Mouse (Mus musculus) heart, embryonic 15.5 days (tissue): ENCODE results near the gene Zdhhc14. TPM values are rescaled to one million over a fixed set of nuclear protein-coding genes. Genes with fewer than 3 reads are reported as not detected.

Experiments
- ATAC-seq: fragments of 200-750 bp; cut with Nextera tagmentation; replicated peaks from 2 replicates; pipeline ENCODE4 v1.8.0; 2017; ENCODE audit warnings: low read depth, moderate TSS enrichment; ENCODE audit not compliant: insufficient number of reproducible peaks, insufficient read depth, low FRiP score
- H3K27ac ChIP-seq: fragments of 300-500 bp; sonication (generic); 2 replicates; pipeline ENCODE4 v1.5.1; 2015; ENCODE audit warnings: mild to moderate bottlenecking, inconsistent platforms
- H3K27me3 ChIP-seq: fragments of 300-500 bp; sonication (generic); 2 replicates; pipeline ENCODE4 v1.6.1; 2015; ENCODE audit warnings: inconsistent platforms
- H3K36me3 ChIP-seq: fragments of 300-500 bp; sonication (generic); 2 replicates; pipeline ENCODE4 v1.6.1; 2015; ENCODE audit warnings: mild to moderate bottlenecking, inconsistent platforms
- H3K4me1 ChIP-seq: fragments of 300-500 bp; sonication (generic); replicated peaks from 2 replicates; pipeline ENCODE4 v1.6.1; 2015; ENCODE audit warnings: inconsistent platforms
- H3K4me2 ChIP-seq: fragments of 300-500 bp; sonication (generic); 2 replicates; pipeline ENCODE4 v1.6.1; 2015; ENCODE audit warnings: inconsistent platforms, mild to moderate bottlenecking, moderate library complexity
- H3K4me3 ChIP-seq: fragments of 300-500 bp; sonication (generic); 2 replicates; pipeline ENCODE4 v1.5.1; 2015; ENCODE audit warnings: mild to moderate bottlenecking, inconsistent platforms
- H3K9ac ChIP-seq: fragments of 300-500 bp; sonication (generic); 2 replicates; pipeline ENCODE4 v1.6.1; 2015; ENCODE audit warnings: mild to moderate bottlenecking, inconsistent platforms
- H3K9me3 ChIP-seq: fragments of 300-500 bp; sonication (generic); replicated peaks from 2 replicates; pipeline ENCODE4 v1.6.1; 2016; ENCODE audit warnings: inconsistent platforms
- WGBS: fragments of 180-500 bp; shearing (Covaris S2); methylation state at CpG from one replicate; pipeline ENCODE4 v1.1.7; 2015; ENCODE audit warnings: mixed read lengths; 5-methylcytosine and 5-hydroxymethylcytosine counted together
- polyA plus RNA-seq: library from polyadenylated mRNA; unstranded; fragments of >200 nt; fragmentation: Nextera tagmentation; extraction: Ambion mirVana; gene quantifications from 2 replicates; pipeline ENCODE4 v1.2.1, GENCODE M21; 2015

Gene Zdhhc14
- polyA plus RNA-seq, 1 experiment from 2014 or later: 1.3 TPM

DNA sequence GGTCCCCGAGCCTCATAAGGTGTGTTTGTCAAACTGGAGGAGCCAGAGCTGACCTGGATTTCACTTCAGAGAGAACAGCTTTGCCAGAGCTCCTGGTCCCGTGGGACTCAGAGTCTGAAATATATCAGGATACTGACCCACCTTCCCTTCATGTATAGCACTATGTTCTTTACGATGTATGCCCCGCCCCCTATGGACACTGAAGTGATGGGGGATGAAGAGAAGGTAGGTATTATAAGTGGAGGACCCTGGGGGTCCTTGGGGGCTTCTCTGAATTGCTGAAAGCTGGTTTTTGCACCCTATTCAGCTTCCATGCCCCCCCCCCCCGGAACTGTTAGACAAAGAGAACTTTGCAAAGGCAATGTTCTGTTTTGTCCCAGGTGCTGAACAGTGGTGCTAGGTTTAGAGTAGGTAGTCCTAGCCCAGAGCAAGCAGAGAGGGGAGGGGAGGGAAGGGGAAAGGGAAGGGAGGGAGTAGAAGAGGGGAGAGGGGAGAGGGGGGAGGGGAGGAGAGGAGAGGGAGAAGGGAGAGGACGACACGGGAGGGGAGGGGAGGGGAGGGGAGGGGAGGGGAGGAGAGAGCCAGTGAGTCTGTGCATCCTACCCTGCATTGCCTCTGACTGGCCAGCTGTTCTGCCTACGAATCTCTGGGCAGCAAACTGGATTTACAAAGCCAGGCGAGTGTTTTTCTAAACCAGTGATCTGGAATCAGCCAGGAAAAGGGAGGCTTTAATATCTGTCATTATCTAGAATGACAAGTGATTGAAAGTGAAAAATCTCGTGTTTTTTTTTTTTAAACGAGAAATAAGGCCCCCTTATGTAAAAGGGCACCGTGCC lies 44.1 kb downstream of the Zdhhc14 start:
- Histone ChIP-seq H3K4me3 (no peak overlapping the region), H3K27ac (no peak overlapping the region), H3K9ac (no peak overlapping the region), H3K9me3 (no peaks in the 10 kb centered on the region), H3K4me2 (no peak overlapping the region), H3K4me1 (no peaks in the 10 kb centered on the region), H3K27me3 (no peaks in the 10 kb centered on the region), H3K36me3 (no peaks in the 10 kb centered on the region)
- 74% methylated on average over 10 of the region's 12 CpGs for WGBS
- no peak for ATAC-seq

DNA sequence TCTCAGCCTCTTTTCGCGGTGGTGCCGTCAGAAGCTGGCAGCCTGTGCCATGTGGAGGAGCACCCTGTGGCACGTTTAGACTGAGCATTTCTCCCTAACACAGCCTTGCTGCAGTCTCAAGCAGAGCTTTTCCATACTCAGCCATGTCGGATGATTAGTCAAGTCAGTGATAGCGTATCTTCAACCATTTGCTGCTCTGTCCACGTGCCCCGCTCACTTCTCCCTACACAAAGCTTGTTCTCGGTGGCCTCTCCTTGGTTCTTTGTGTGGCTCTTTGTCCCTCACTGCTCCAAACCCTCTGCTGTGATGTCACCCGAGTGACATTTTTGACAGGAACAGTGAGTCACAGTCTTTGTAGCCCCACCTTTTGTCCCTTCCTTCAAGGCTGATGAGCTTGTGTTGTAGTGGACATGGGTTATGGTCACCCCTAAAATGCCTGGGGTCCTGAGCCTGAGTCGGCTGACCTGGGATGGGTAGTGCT lies 44.8 kb downstream of the Zdhhc14 start:
- Histone ChIP-seq H3K4me2 (no peak overlapping the region), H3K27ac (no peak overlapping the region), H3K36me3 (no peaks in the 10 kb centered on the region), H3K4me1 (no peaks in the 10 kb centered on the region), H3K9me3 (no peaks in the 10 kb centered on the region), H3K27me3 (no peaks in the 10 kb centered on the region), H3K9ac (no peak overlapping the region), H3K4me3 (no peak overlapping the region)
- ATAC-seq: no peak
- WGBS: 58% methylated on average over 11 of the region's 11 CpGs

DNA sequence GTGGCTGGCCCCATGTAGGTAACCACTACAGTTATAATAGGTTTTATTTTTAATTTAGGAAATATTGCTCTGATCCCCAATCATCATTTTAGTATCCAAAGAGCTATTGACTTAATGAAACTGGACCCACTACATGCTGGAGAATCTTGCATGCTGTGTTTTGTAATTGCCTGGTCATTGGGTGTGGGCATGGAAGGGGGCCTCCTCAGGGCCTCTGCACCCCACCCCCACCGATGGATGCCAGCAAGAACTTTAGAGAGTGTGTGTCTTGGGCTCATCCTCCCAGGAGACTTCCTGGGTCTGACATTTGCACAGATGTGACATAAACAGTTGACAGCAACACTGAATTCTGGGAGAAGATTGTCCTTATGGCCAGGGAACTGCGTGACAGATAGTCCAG lies 49.8 kb downstream of the Zdhhc14 start:
- Histone ChIP-seq H3K4me3 (no peak overlapping the region), H3K9me3 (no peaks in the 10 kb centered on the region), H3K4me1 (no peaks in the 10 kb centered on the region), H3K4me2 (no peak overlapping the region), H3K36me3 (no peaks in the 10 kb centered on the region), H3K9ac (no peak overlapping the region), H3K27ac (no peak overlapping the region), H3K27me3 (no peaks in the 10 kb centered on the region)
- WGBS: 81% methylated on average over 2 of the region's 2 CpGs
- ATAC-seq: no peak

DNA sequence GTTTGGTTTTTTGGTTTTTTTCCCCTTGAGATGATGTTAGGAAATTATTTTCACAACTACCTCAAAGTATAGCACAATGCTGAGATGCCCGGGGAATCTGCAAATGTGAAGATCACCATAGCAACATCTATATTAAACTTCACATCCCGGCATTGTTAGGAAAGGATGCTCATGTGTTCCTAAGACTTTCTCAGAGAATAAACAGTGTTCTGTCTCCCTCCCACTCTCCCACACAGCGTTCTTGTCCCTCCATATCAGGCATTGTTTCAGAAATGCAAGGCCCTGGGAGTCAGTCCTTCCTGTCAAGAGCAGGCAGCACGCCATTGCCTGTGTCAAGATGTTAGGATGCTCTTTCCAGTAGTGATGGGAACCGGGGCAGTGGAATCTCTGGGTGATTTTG lies 51.7 kb downstream of the Zdhhc14 start:
- no peak overlapping the region for H3K4me3 ChIP-seq
- no peaks in the 10 kb centered on the region for H3K9me3 ChIP-seq
- no peak overlapping the region for H3K4me2 ChIP-seq
- no peak overlapping the region for H3K9ac ChIP-seq
- WGBS: 65% methylated on average over 5 of the region's 5 CpGs
- H3K27me3 ChIP-seq: no peaks in the 10 kb centered on the region
- H3K4me1 ChIP-seq: no peaks in the 10 kb centered on the region
- H3K27ac ChIP-seq: no peak overlapping the region
- ATAC-seq: no peak
- H3K36me3 ChIP-seq: no peaks in the 10 kb centered on the region

DNA sequence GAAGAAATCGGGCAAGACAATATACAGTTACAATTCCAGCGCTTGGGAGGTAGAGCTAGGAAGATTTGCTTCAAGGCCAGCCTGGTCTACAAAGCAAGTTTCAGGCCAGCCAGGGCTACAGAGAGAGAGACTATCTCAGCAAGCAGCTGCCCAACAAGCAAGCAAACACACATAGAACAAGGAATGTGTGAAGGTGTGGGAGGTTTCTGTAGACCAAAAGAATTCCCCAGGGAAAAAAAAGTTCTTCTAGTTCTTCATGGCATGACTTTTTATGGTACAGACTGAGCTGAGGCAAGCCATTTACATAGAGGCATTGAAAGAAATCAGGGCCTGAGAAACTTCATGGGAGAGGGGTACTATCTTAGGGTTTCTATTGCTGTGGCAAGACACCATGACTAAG lies 52.7 kb downstream of the Zdhhc14 start:
- Histone ChIP-seq H3K4me1 (no peaks in the 10 kb centered on the region), H3K9me3 (no peaks in the 10 kb centered on the region), H3K27ac (no peak overlapping the region), H3K36me3 (no peaks in the 10 kb centered on the region), H3K4me3 (no peak overlapping the region), H3K9ac (no peak overlapping the region), H3K27me3 (no peaks in the 10 kb centered on the region), H3K4me2 (no peak overlapping the region)
- ATAC-seq: no peak
- 84% methylated on average over 2 of the region's 2 CpGs for WGBS

DNA sequence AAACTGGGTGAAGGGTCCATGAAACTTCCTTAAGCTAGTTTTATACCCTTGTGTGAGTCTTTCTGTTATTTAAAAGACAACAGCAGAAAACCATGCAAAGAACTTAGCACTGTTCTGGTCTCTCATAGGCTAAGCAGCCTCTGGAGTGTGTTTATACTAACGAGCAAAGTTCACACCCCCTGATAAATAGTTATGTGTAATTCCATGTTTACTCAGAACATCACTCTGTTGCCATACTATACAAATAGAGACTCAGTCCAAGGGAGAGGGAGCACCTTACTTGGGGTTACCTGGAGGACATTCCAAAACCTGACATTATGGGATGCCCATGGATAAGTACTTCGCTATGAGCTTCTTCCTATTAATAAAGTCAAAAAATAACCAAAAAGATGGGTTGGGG lies 56.2 kb downstream of the Zdhhc14 start:
- no peaks in the 10 kb centered on the region for H3K9me3 ChIP-seq
- no peaks in the 10 kb centered on the region for H3K27me3 ChIP-seq
- H3K4me2 ChIP-seq: no peak overlapping the region
- no peak overlapping the region for H3K9ac ChIP-seq
- no peaks in the 10 kb centered on the region for H3K4me1 ChIP-seq
- no peak overlapping the region for H3K27ac ChIP-seq
- H3K4me3 ChIP-seq: no peak overlapping the region
- H3K36me3 ChIP-seq: no peaks in the 10 kb centered on the region
- no peak for ATAC-seq
- 91% methylated on average over 2 of the region's 2 CpGs for WGBS

DNA sequence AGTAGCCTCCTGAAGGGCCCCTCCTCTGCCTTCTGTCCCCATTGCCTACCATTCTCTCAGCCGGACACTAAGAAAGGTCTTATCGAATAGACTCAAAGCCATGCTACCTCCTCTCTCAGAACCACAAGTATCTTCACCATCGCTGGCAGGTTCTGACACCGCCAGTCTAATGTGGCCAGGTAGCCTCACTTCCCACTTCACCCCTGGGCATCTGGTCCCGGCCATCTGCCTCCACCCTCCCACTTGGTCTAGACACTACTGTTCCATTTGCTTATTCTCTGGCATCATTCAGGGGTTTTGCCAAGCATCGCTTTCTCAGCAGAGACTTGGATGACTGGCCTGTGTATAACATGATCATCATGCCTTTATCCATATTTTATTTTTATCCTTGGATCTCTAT lies 57.1 kb downstream of the Zdhhc14 start:
- no peaks in the 10 kb centered on the region for H3K4me1 ChIP-seq
- no peak overlapping the region for H3K4me3 ChIP-seq
- WGBS: 89% methylated on average over 6 of the region's 6 CpGs
- no peak overlapping the region for H3K4me2 ChIP-seq
- H3K27ac ChIP-seq: no peak overlapping the region
- H3K27me3 ChIP-seq: no peaks in the 10 kb centered on the region
- no peak for ATAC-seq
- H3K36me3 ChIP-seq: no peaks in the 10 kb centered on the region
- no peaks in the 10 kb centered on the region for H3K9me3 ChIP-seq
- H3K9ac ChIP-seq: no peak overlapping the region

DNA sequence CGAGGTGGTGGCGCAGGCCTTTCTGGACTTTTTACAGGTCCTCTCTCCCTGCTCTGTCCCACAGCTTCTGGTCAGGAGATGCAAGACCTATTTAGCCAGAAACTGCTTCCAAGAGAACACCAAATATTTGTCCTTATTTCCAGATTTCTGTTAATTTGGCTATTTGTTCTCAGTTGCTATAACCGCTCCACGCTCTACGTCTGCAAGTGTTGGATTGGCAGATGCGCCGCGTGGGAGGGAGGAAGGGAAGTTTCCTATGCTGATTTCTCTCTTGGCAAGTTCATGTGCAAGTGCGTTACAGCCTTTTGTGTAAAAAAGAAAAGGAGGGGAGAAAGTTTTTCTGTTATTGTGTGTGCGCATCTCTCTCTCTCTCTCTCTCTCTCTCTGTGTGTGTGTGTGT lies 58.1 kb downstream of the Zdhhc14 start:
- Histone ChIP-seq H3K4me1 (no peaks in the 10 kb centered on the region), H3K9ac (no peak overlapping the region), H3K27ac (no peak overlapping the region), H3K4me2 (no peak overlapping the region), H3K9me3 (no peaks in the 10 kb centered on the region), H3K36me3 (no peaks in the 10 kb centered on the region), H3K4me3 (no peak overlapping the region), H3K27me3 (no peaks in the 10 kb centered on the region)
- 86% methylated on average over 10 of the region's 10 CpGs for WGBS
- ATAC-seq: no peak

DNA sequence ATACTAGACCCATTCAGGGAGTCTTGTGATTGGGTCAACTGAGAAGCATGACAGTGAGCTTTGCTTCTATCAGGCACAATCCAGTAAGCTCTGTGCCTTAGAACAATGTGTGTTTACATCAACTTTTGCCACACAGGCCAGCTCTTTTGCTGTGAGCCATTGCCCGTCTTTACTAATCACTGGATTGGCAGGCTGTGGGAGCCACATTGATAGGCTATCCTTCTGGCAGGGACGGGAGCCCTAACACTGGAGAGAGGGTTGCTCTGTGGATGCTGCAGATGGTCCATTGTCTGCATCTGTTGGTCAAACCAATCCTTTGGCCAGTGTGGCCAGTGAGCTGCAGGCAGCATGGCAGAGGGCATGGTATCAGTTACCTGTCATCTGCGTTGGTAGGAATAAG lies 58.8 kb downstream of the Zdhhc14 start:
- Histone ChIP-seq H3K4me1 (no peaks in the 10 kb centered on the region), H3K27me3 (no peaks in the 10 kb centered on the region), H3K36me3 (no peaks in the 10 kb centered on the region), H3K27ac (no peak overlapping the region), H3K9ac (no peak overlapping the region), H3K4me3 (no peak overlapping the region), H3K9me3 (no peaks in the 10 kb centered on the region), H3K4me2 (no peak overlapping the region)
- no peak for ATAC-seq
- 75% methylated on average over 3 of the region's 3 CpGs for WGBS

DNA sequence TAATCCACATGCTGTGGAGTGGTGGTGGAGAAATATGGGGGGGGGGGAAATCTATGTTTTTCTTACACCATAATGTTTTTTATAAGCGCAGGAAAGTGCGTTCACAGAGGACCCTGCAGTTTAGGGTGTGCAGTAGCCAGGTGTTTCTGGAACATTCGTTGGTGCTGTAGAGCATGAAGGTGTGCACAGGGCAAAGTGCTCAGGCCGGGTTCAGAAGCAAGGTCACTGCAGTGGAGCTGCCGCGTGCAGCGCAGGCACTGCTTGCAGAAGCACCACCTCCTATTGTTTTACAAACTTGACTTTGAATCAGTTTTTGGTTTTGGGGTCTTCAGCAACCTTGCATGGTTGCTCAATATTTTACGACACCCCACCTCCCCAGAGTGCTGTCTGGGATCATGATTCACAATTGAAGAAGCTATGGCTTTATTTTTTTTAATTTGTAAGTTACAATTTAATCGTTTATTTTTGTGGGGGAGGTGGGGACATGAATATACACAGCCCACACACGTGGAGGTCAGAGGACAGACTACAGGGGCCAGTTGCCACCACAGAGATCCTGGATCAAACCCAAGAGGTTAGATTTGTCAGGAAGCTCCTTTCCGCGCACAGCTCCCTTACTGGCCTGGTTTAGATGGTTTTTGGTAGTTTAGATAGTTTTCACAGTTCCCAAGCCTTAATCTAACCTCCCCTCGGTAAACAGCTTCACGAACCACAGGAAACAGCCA lies 59.8 kb downstream of the Zdhhc14 start:
- H3K4me1 ChIP-seq: no peaks in the 10 kb centered on the region
- H3K27ac ChIP-seq: no peak overlapping the region
- H3K4me2 ChIP-seq: no peak overlapping the region
- no peak overlapping the region for H3K9ac ChIP-seq
- H3K27me3 ChIP-seq: no peaks in the 10 kb centered on the region
- no peak overlapping the region for H3K4me3 ChIP-seq
- ATAC-seq: no peak
- H3K36me3 ChIP-seq: no peaks in the 10 kb centered on the region
- H3K9me3 ChIP-seq: no peaks in the 10 kb centered on the region
- 68% methylated on average over 14 of the region's 14 CpGs for WGBS

DNA sequence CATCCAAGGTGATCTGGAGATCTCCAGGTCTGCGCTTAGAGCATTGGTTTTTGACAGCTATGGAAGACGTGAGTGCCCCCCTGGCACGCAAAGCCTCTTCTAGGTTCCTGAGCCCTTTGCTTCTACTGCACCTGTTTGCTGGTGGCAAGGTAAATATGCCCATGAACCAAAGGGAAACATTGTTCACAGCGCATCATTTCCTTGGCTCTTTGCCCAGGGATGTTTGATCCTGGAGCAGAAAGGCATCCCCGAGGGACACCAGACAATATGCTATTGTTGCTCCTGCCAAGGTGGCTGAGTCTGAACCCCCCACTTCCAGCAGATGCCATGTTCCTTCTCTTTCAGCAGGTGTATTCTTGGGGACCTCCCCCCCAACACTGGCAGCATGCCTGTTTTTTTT lies 61.2 kb downstream of the Zdhhc14 start:
- no peak overlapping the region for H3K4me2 ChIP-seq
- H3K36me3 ChIP-seq: no peaks in the 10 kb centered on the region
- H3K9me3 ChIP-seq: no peaks in the 10 kb centered on the region
- 73% methylated on average over 5 of the region's 5 CpGs for WGBS
- H3K27ac ChIP-seq: no peak overlapping the region
- H3K27me3 ChIP-seq: no peaks in the 10 kb centered on the region
- H3K9ac ChIP-seq: no peak overlapping the region
- no peaks in the 10 kb centered on the region for H3K4me1 ChIP-seq
- no peak overlapping the region for H3K4me3 ChIP-seq
- ATAC-seq: no peak

DNA sequence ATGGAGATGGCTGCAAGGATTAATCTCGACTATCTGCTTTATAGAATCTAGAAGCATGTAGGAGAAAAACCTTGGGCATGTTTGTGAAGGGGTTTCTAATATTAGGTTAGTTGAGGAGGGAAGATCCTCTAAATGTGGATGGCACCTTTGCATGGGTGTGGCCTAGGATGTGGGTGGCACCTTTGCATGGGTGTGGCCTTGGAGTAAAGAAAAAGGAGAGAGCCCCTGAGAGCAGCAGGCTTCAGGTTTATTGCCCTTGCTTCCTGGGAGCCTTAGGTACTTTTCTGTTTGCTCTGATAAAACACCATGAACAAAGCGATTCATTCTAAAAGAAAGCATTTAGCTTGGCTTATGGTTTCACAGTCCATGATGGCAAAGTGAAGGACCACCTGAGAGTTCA lies 62.2 kb downstream of the Zdhhc14 start:
- H3K4me1 ChIP-seq: no peaks in the 10 kb centered on the region
- no peaks in the 10 kb centered on the region for H3K9me3 ChIP-seq
- H3K9ac ChIP-seq: no peak overlapping the region
- ATAC-seq: no peak
- no peaks in the 10 kb centered on the region for H3K27me3 ChIP-seq
- no peak overlapping the region for H3K4me2 ChIP-seq
- 88% methylated on average over 2 of the region's 2 CpGs for WGBS
- no peaks in the 10 kb centered on the region for H3K36me3 ChIP-seq
- no peak overlapping the region for H3K4me3 ChIP-seq
- H3K27ac ChIP-seq: no peak overlapping the region
